Mouse (Mus musculus) heart, embryonic 14.5 days (tissue): ENCODE results near the gene Strada. TPM values are rescaled to one million over a fixed set of nuclear protein-coding genes. Genes with fewer than 3 reads are reported as not detected.
"Not testable (repeated sequence)": the region's sequence is repeated elsewhere in the genome, so short reads cannot be mapped to it uniquely, and the experiment has no call there.

ENCODE experiments used
- ATAC-seq: fragments of 200-750 bp; cut with Nextera tagmentation; 2 replicates; pipeline ENCODE4 v1.8.0; 2017; ENCODE audit warnings: low read depth, moderate TSS enrichment; ENCODE audit not compliant: insufficient number of reproducible peaks, insufficient read depth, low FRiP score
- H3K27ac ChIP-seq, 2 experiments: fragments of 200-500 bp in 1 of 2; fragments of 300-500 bp in 1 of 2; sonication (generic) in 1 of 2; replicated peaks in 1 of 2; 2 replicates each; pipeline ENCODE4 v1.5.1; 2012 to 2014; ENCODE audit warnings: low read depth in 2 of 2, low read length in 2 of 2, control low read depth in 1 of 2, mild to moderate bottlenecking in 1 of 2, mixed read lengths in 1 of 2; ENCODE audit not compliant: control insufficient read depth in 1 of 2, insufficient read depth in 1 of 2
- H3K27me3 ChIP-seq: fragments of 300-500 bp; sonication (generic); 2 replicates; pipeline ENCODE4 v1.6.1; 2014; ENCODE audit warnings: mild to moderate bottlenecking, low read length, control low read depth; ENCODE audit not compliant: control insufficient read depth, insufficient read depth
- H3K36me3 ChIP-seq: fragments of 300-500 bp; sonication (generic); 2 replicates; pipeline ENCODE4 v1.6.1; 2014; ENCODE audit warnings: mild to moderate bottlenecking, control low read depth, low read length, mixed read lengths; ENCODE audit not compliant: control insufficient read depth, insufficient read depth
- H3K4me1 ChIP-seq, 2 experiments: fragments of 200-500 bp in 1 of 2; fragments of 300-500 bp in 1 of 2; sonication (generic) in 1 of 2; 2 replicates each; pipeline ENCODE4 v1.6.1; 2012 to 2014; ENCODE audit warnings: low read length in 2 of 2, control low read depth in 1 of 2, mixed read lengths in 1 of 2; ENCODE audit not compliant: control insufficient read depth in 2 of 2, insufficient read depth in 2 of 2
- H3K4me2 ChIP-seq: fragments of 300-500 bp; sonication (generic); 2 replicates; pipeline ENCODE4 v1.6.1; 2014; ENCODE audit warnings: mild to moderate bottlenecking, low read length
- H3K4me3 ChIP-seq, 2 experiments: fragments of 200-500 bp in 1 of 2; fragments of 300-500 bp in 1 of 2; sonication (generic) in 1 of 2; 2 replicates each; pipeline ENCODE4 v1.5.1; 2012 to 2014; ENCODE audit warnings: low read length in 2 of 2, mild to moderate bottlenecking in 2 of 2, control low read depth in 1 of 2, low read depth in 1 of 2, moderate library complexity in 1 of 2; ENCODE audit not compliant: control insufficient read depth in 1 of 2, insufficient read depth in 1 of 2
- H3K9ac ChIP-seq: fragments of 300-500 bp; sonication (generic); 2 replicates; pipeline ENCODE4 v1.6.1; 2014; ENCODE audit warnings: mild to moderate bottlenecking, low read length
- H3K9me3 ChIP-seq: fragments of 300-500 bp; sonication (generic); 2 replicates; pipeline ENCODE4 v1.6.1; 2016; ENCODE audit warnings: low read length, control low read depth; ENCODE audit not compliant: control insufficient read depth
- WGBS: fragments of 180-500 bp; shearing (Covaris S2); extraction: QIAGEN DNeasy Blood & Tissue Kit; methylation state at CpG from one replicate; pipeline ENCODE4 v1.1.7; 2014; 5-methylcytosine and 5-hydroxymethylcytosine counted together
- polyA plus RNA-seq: library from polyadenylated mRNA; unstranded; fragments of >200 nt; fragmentation: Nextera tagmentation; extraction: Ambion mirVana; gene quantifications from 2 replicates; pipeline ENCODE4 v1.2.1, GENCODE M21; 2014

Gene Strada
- polyA plus RNA-seq, 1 experiment from 2014 or later: 21.8 TPM

DNA sequence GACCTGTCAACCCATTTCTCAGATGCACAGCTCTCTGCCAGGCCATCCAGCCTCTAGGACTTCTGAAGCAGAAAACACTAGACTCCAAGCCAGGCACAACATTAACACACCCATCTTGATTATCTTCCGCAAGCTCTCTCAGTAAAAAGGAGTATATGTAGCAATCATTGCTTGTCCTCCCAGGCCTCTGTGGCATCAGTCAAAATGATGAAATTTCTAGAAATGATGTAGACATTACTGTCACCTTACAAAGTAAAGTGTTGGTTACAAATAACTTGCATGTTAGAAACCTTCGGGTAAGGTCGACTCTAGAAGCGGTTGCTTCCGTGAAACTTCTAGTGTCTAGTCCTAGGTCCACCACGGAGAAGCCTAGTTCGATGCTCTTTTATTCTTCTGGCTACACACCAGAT, 13.5 kb upstream of the Strada start:
- peak overlapping the region; percentile 99 for H3K9ac ChIP-seq
- peaks cover 27% of the 10 kb centered on the region for H3K36me3 ChIP-seq
- H3K4me2 ChIP-seq: peak overlapping the region; percentile 74
- peaks cover 5 to 21% of the 10 kb centered on the region in 2 experiments for H3K4me1 ChIP-seq
- H3K27ac ChIP-seq: peak overlapping the region; percentile 90 to 96; a peak in 3 of 4 replicates
- H3K4me3 ChIP-seq: peak overlapping the region; percentile 85 to 97
- no peaks in the 10 kb centered on the region for H3K9me3 ChIP-seq
- no peak for ATAC-seq
- H3K27me3 ChIP-seq: no peaks in the 10 kb centered on the region
- 17% methylated on average over 7 of the region's 7 CpGs for WGBS

DNA sequence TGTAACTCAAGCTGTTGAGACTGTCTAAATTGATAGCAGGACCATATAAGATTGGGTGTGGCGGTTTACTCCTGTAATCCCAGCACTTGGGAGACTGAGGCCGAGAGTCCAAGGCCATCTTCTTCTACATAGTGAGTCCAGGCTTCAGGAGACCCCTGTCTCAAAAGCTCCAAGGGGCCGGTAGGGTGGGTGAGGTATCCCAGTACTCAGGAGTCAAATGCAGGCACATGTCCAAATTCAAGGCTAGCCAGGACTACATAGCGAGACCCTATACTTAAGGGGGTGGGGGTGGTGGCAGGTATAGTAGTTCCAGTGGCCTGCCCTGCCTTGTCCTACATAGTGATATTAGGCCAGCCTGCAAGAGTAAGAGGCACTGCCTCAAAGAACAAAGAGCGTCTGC, 12.9 kb upstream of the Strada start:
- peaks cover 5 to 21% of the 10 kb centered on the region in 2 experiments for H3K4me1 ChIP-seq
- H3K27me3 ChIP-seq: no peaks in the 10 kb centered on the region
- no peak for ATAC-seq
- no peaks in the 10 kb centered on the region for H3K9me3 ChIP-seq
- peak overlapping the region in 1 of 2 experiments; percentile 97; a peak in 2 of 4 replicates for H3K4me3 ChIP-seq
- WGBS: 89% methylated on average over 5 of the region's 5 CpGs
- peak overlapping the region; percentile 74 for H3K4me2 ChIP-seq
- no peak overlapping the region for H3K27ac ChIP-seq
- peaks cover 33% of the 10 kb centered on the region for H3K36me3 ChIP-seq
- peak overlapping the region; percentile 48; the same call in 1 of the 2 replicates for H3K9ac ChIP-seq

DNA sequence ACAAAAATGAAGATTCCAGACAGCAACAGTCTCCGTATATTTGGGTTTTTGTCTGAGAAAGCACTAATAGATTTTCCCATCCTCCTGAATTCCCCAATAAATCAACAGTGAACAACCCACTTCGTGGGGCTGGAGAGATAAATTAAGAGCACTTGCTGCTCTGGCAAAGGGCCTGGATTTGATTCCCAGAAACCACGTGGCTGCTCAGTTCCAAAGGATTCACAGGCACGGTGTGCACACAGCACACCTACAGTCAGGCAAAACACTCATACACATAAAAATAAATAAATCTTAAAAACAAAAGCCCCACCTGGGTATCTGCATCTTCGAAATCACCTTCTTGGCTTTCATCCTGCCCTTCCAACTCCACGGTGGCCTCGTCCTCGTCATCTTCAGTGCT, 10.8 kb upstream of the Strada start:
- no peaks in the 10 kb centered on the region for H3K9me3 ChIP-seq
- ATAC-seq: no peak
- 80% methylated on average over 8 of the region's 8 CpGs for WGBS
- no peak overlapping the region for H3K9ac ChIP-seq
- no peaks in the 10 kb centered on the region for H3K27me3 ChIP-seq
- H3K27ac ChIP-seq: no peak overlapping the region
- no peak overlapping the region for H3K4me2 ChIP-seq
- H3K36me3 ChIP-seq: peaks cover 54% of the 10 kb centered on the region
- H3K4me3 ChIP-seq: no peak overlapping the region
- peaks cover 5 to 14% of the 10 kb centered on the region in 2 experiments for H3K4me1 ChIP-seq

DNA sequence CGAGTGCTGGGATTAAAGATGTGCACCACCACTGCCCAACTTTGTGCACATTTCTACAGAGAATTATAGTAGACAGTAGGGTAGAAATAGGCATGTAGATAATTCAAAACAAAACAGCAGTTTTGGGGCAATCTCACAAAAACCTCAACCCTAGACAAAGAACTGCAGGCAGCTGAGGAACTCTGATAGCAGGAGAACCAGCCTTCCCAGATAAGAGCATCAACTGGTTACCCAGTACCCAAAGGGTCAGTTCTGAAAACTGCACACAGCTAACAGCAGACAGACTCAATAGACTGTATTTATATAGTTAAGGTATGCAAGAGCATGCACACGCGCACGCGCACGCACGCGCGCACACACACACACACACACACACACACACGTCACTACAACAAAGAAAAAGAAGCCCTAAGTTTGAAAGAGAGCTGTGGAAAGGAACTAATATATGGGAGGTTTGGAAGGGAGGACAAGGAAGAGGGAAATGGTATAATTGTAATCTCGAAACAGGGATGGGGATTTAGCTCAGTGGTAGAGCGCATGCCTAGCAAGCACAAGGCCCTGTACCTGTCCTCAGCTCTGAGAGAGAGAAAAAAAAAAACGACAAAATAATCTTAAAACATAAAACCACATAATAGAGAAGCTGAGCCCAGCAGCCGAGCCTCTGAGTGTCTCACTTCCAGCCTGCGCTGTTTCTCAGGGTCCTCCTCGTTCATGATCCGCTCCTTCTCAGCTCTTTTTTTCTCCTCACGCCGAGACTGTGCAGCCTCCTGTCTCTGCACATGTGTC, 438 bp downstream of the Strada start:
- H3K9me3 ChIP-seq: no peaks in the 10 kb centered on the region
- H3K27me3 ChIP-seq: no peaks in the 10 kb centered on the region
- 87% methylated on average over 19 of the region's 19 CpGs for WGBS
- no peak overlapping the region for H3K4me2 ChIP-seq
- H3K9ac ChIP-seq: no peak overlapping the region
- no peak overlapping the region for H3K4me3 ChIP-seq
- H3K4me1 ChIP-seq: no peaks in the 10 kb centered on the region
- H3K36me3 ChIP-seq: peaks cover 96% of the 10 kb centered on the region
- no peak overlapping the region for H3K27ac ChIP-seq
- ATAC-seq: no peak

DNA sequence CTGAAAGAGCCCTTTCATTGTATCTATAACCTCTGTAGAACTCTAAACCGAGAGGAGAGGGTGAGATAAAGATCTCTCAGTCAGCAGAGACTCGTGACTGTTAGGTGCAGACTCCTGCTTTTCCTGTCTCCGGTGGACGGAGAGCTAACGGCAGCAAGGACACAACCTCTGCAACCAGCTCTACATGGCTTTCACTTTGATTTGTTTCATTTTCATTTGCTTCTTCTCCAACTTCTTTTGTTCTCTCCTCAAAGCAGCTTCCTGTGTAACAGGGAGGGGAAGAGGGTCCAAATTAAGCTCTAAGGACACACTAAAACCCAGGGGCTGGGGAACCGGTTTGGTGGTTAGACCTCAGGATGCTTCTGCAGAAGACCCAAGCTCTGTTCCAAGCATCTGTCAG, 1.2 kb downstream of the Strada start:
- Histone ChIP-seq H3K4me2 (no peak overlapping the region), H3K27me3 (no peaks in the 10 kb centered on the region), H3K4me3 (no peak overlapping the region), H3K9me3 (no peaks in the 10 kb centered on the region), H3K36me3 (peaks cover 97% of the 10 kb centered on the region), H3K9ac (no peak overlapping the region), H3K4me1 (0 out of 4 replicates have a peak, but pooled peaks cover 0 to 3% of the 10 kb centered on the region in 2 experiments), H3K27ac (no peak overlapping the region)
- no peak for ATAC-seq
- WGBS: 65% methylated on average over 6 of the region's 6 CpGs

DNA sequence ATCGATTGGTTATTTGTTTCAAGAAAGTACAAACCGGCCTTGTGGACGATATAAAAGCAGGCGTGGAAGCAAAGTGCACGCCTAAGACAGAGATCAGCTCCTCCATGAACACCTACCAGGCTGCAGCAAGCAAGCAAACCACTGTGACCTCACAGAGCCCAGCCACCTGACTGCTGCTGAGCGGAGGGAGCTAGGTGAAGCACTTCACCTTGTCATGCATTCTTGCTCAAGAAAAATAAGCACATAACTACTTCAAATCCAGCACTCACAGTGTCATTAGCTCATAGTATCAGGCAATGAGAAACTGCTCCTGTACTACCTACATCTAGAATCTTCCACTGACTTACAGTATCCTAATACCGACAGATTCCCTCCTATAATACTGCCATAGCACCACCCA, 2.0 kb downstream of the Strada start:
- peaks cover 90% of the 10 kb centered on the region for H3K36me3 ChIP-seq
- 92% methylated on average over 7 of the region's 7 CpGs for WGBS
- H3K9ac ChIP-seq, H3K27ac ChIP-seq, H3K9me3 ChIP-seq, ATAC-seq, H3K27me3 ChIP-seq, H3K4me3 ChIP-seq, H3K4me2 ChIP-seq, H3K4me1 ChIP-seq: not testable (repeated sequence)

DNA sequence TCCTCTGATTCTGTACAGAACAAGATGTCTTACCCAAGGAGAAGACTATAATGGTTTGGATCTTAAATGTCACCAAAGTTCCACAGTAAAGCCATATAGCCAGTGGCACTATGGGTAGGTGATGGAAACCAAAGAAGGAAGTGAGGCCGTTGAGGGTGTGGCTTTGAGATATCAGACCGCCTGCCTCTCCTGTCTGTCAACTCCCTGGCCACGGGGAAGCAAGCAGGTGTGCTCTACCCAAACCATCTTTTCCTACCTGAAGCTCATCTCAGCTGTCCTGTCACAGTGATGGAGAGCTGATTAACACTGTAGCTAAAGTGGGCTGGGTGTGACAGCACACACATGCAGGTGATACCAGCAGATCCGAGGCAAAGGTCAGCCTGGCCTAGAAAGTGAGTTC, 3.7 kb downstream of the Strada start:
- Histone ChIP-seq H3K9ac (no peak overlapping the region), H3K27ac (no peak overlapping the region), H3K4me3 (no peak overlapping the region), H3K27me3 (no peaks in the 10 kb centered on the region), H3K4me1 (0 out of 4 replicates have a peak, but pooled peaks cover 0 to 6% of the 10 kb centered on the region in 2 experiments), H3K9me3 (no peaks in the 10 kb centered on the region), H3K36me3 (peaks cover 72% of the 10 kb centered on the region), H3K4me2 (no peak overlapping the region)
- ATAC-seq: no peak
- 78% methylated on average over 4 of the region's 4 CpGs for WGBS
